Mouse (Mus musculus) hindbrain, embryonic 10.5 days (tissue): Measurements from ENCODE around the gene Sdhaf1. TPM values are rescaled to one million over a fixed set of nuclear protein-coding genes. Genes with fewer than 3 reads are reported as not detected.

Source experiments
- DNase-seq: peaks from one replicate; pipeline ENCODE4 v3.0.0-alpha.2; 2017; ENCODE audit warnings: low spot score
- H3K27ac ChIP-seq: fragments of 300-500 bp; sonication (generic); 2 replicates; pipeline ENCODE4 v1.5.1; 2016; ENCODE audit warnings: mild to moderate bottlenecking, moderate library complexity
- H3K27me3 ChIP-seq: fragments of 300-500 bp; sonication (generic); 2 replicates; pipeline ENCODE4 v1.6.1; 2016; ENCODE audit warnings: mild to moderate bottlenecking; ENCODE audit not compliant: poor library complexity, insufficient read depth, severe bottlenecking
- H3K36me3 ChIP-seq: fragments of 300-500 bp; sonication (generic); 2 replicates; pipeline ENCODE4 v1.6.1; 2016; ENCODE audit warnings: mild to moderate bottlenecking, moderate library complexity
- H3K4me1 ChIP-seq: fragments of 300-500 bp; sonication (generic); replicated peaks from 2 replicates; pipeline ENCODE4 v1.6.1; 2016; ENCODE audit warnings: mild to moderate bottlenecking
- H3K4me3 ChIP-seq: fragments of 300-500 bp; sonication (generic); 2 replicates; pipeline ENCODE4 v1.5.1; 2016; ENCODE audit warnings: mild to moderate bottlenecking, moderate library complexity
- H3K9me3 ChIP-seq: fragments of 300-500 bp; sonication (generic); 2 replicates; pipeline ENCODE4 v1.6.1; 2016; ENCODE audit warnings: mild to moderate bottlenecking, moderate library complexity
- WGBS: fragments of 180-500 bp; shearing (Covaris S2); methylation state at CpG from one replicate; pipeline ENCODE4 v1.1.7; 2016; 5-methylcytosine and 5-hydroxymethylcytosine counted together
- polyA plus RNA-seq: library from polyadenylated mRNA; unstranded; fragments of >200 nt; fragmentation: Nextera tagmentation; extraction: Ambion mirVana; gene quantifications from 2 replicates; pipeline ENCODE4 v1.2.1, GENCODE M21; 2016

The Sdhaf1 gene
- polyA plus RNA-seq, 1 experiment from 2014 or later: 23.1 TPM

DNA sequence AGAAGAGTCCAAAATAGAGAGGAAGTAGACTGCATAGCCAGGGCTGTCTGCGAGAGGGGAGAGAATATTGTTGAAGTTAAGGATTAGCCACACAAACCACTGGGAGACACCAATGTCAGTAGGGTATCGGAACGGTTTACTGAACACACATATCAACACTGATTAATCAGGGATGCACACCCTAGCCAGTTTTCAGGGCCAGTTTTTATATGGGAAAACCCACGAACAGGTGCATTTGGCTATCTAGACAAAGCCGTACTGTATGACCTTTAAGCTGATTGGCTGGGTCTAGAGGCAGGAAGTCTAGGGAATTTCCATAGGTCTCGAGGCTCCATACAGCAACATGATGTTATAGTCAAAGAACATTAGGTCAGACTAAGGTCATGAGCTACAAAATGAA is 830 bp downstream of the Sdhaf1 start:
- Histone ChIP-seq H3K27me3 (peaks cover 6% of the 10 kb centered on the region; the same call in 1 of the 2 replicates), H3K36me3 (0 out of 2 replicates have a peak, but pooled peaks cover 2% of the 10 kb centered on the region), H3K9me3 (0 out of 2 replicates have a peak, but pooled peaks cover 4% of the 10 kb centered on the region), H3K4me3 (peak overlapping the region; percentile 88), H3K4me1 (peaks cover 22% of the 10 kb centered on the region), H3K27ac (peak overlapping the region; percentile 92)
- 34% methylated on average over 6 of the region's 6 CpGs for WGBS
- no peak for DNase-seq

DNA sequence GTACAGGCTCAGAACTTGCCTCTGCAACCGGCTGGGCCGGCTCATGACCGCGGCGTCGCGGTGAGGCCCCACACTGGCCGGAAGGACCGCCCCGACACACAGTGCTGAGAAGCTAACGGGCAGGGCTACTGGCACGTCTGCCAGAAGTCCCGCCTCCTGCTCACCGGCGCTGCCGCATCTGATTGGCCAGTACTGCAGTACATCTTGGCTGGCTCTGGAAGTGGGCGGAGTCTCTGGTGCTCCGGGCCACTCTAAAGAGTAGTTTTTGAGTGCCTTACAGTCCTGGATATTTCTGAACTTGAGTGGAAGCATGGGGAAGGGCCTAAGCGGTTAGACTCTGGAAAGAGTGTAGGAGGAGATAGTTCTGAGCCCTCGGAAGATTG is 1.4 kb downstream of the Sdhaf1 start:
- H3K27me3 ChIP-seq: peaks cover 4% of the 10 kb centered on the region; the same call in 1 of the 2 replicates
- H3K36me3 ChIP-seq: peaks cover 4% of the 10 kb centered on the region; the same call in 1 of the 2 replicates
- peaks cover 22% of the 10 kb centered on the region for H3K4me1 ChIP-seq
- H3K27ac ChIP-seq: peak overlapping the region; percentile 92
- H3K9me3 ChIP-seq: 0 out of 2 replicates have a peak, but pooled peaks cover 4% of the 10 kb centered on the region
- H3K4me3 ChIP-seq: peak overlapping the region; percentile 88
- DNase-seq: peak; percentile 96
- WGBS: 0% methylated on average over 20 of the region's 20 CpGs

DNA sequence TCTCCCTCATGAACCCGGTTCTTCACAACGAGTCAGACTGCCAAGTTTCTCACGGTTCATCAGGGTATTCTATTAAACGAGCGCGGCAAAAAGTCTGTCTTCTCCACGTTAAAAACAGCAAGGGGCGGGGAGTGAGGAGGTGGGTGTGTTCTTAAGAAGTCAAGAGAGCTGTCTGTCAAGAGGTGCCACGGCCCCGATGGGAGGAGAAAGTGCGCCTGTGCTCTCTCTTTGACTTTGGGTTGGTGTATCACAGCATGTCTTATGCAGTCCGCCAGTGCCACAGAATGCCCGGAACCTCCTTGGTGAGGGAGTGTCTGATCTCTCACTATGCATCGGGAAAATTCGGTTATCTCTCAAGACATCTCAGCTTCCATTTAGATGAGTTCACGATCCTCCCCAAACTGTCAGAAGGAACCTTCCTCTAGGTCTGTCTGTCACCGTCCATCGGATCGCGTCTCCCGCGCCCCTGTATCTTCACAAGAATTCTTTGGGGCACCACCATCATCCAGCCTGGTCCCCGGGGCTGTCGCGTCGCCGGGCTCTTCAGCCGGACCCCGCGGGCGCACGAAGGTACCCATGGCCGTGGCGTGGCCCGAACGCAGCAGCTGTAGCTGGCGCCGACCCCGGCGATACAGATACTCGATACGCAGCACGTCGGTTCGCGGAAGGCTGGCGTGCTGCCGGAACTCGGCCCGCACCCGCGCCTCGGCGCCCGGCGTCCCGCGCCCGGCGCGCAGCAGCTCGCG is 2.0 kb downstream of the Sdhaf1 start, which contains the start of gene E130208F15Rik:
Gene E130208F15Rik, plus strand, starts transcription at position 202 of the 746 bp plus-strand sequence.
- peaks cover 19% of the 10 kb centered on the region for H3K4me1 ChIP-seq
- peaks cover 7% of the 10 kb centered on the region; the same call in 1 of the 2 replicates for H3K36me3 ChIP-seq
- under 1% methylated on average over 63 of the region's 63 CpGs for WGBS
- peak; percentile 58 for DNase-seq
- no peaks in the 10 kb centered on the region for H3K27me3 ChIP-seq
- peak within 1 kb of the TSS; percentile 92 for H3K27ac ChIP-seq
- H3K4me3 ChIP-seq: peak within 1 kb of the TSS; percentile 88
- 0 out of 2 replicates have a peak, but pooled peaks cover 4% of the 10 kb centered on the region for H3K9me3 ChIP-seq

DNA sequence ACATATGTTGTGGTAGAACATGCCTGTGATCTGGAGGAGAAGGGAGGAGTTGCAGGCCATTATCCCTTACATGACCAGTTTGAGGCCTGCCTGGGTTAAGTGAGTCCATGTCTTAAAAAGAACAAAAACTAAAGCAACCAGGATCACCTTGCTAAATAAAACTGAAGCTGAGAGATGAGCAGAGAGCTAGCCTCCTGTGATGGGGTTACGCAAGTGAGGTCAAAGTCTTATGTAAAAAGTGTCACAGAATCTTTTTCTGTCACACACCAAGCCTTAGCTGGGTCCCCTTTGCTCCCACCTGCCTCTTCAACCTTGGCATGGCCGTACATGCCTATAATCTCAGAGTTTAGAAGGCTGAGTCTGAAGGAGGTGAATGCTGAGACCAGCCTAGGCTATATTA is 2.7 kb downstream of the Sdhaf1 start:
- H3K4me3 ChIP-seq: peak overlapping the region; percentile 88
- H3K9me3 ChIP-seq: 0 out of 2 replicates have a peak, but pooled peaks cover 4% of the 10 kb centered on the region
- 83% methylated on average over 2 of the region's 2 CpGs for WGBS
- H3K27me3 ChIP-seq: no peaks in the 10 kb centered on the region
- H3K27ac ChIP-seq: no peak overlapping the region
- no peak for DNase-seq
- peaks cover 19% of the 10 kb centered on the region for H3K4me1 ChIP-seq
- peaks cover 10% of the 10 kb centered on the region; the same call in 1 of the 2 replicates for H3K36me3 ChIP-seq

DNA sequence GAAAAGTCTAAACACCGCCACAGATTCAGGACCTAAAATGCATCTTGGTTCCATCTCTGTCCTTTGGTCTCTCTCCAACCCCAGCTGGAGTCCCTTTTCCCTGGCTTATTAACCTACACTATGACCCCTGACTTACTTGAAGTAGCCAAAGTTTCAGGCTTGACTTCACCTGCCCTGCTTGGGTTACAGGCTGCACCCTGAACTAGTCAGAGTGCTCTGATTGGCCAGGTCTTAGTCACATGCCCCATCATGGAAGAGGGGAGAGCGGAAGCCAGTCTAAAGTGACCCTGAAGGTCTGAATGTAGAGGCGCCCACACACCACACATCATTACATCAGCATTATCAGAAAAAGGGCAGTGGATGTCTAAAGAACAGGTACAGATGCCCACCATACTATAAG is 5.6 kb downstream of the Sdhaf1 start:
- peaks cover 38% of the 10 kb centered on the region for H3K4me1 ChIP-seq

DNA sequence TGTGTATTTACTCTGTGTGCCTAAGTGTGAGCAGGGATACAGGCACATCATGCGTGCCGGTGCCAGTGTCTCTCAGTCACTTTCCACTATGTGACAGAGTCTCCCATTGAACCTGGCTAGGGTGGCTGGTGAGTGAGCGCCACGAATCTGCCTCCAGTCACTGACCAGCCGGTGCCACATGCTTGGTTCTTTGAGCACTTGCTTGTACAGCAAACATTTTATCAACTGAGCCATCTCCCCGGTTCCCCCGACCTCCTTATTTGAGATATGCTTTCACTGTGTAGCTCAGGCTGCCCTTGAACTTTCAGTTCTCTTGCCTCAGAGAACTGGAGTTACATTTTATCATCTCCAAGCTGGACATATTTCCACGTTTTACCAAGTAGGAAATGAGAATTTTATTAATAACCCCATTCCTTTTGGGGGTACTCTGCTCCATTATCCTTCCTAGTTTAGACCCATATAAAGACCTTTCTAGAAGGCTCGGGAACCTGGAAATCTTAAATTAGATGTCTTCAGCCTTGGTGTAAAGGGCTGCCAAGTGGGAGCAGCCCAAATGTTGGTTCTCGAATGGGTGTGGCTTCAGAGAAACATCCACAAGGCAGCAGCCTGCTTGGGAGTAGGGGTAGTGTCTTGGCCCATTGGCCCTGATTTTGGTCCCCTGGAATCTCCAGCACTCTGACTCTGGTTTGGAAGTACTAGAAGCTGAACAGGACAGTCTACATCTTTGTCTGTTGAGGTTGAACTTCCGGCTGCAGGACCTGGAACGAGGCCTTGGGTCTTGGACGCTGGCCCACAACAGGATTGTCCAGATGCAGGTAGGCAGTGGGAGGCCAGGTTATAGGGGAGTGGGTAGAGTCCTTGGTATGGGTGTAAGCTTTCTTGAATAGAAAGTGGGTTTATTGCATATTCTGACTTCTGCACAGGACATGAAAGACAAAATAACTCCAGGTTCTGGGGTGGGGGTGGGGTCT is 7.9 kb downstream of the Sdhaf1 start:
- no peaks in the 10 kb centered on the region; the same call in 1 of the 2 replicates for H3K27me3 ChIP-seq
- DNase-seq: no peak
- peak overlapping the region; percentile 79 for H3K27ac ChIP-seq
- no peaks in the 10 kb centered on the region for H3K9me3 ChIP-seq
- WGBS: 83% methylated on average over 13 of the region's 13 CpGs
- peaks cover 22% of the 10 kb centered on the region for H3K4me1 ChIP-seq
- peaks cover 36% of the 10 kb centered on the region for H3K36me3 ChIP-seq
- peak overlapping the region; percentile 43 for H3K4me3 ChIP-seq

More for the DNA sequence above, 5.6 kb downstream of the Sdhaf1 start:
- Histone ChIP-seq H3K27ac (no peak overlapping the region), H3K9me3 (no peaks in the 10 kb centered on the region), H3K27me3 (no peaks in the 10 kb centered on the region; the same call in 1 of the 2 replicates), H3K4me3 (no peak overlapping the region), H3K36me3 (peaks cover 16% of the 10 kb centered on the region)
- WGBS: 83% methylated on average over 3 of the region's 3 CpGs
- DNase-seq: no peak

DNA sequence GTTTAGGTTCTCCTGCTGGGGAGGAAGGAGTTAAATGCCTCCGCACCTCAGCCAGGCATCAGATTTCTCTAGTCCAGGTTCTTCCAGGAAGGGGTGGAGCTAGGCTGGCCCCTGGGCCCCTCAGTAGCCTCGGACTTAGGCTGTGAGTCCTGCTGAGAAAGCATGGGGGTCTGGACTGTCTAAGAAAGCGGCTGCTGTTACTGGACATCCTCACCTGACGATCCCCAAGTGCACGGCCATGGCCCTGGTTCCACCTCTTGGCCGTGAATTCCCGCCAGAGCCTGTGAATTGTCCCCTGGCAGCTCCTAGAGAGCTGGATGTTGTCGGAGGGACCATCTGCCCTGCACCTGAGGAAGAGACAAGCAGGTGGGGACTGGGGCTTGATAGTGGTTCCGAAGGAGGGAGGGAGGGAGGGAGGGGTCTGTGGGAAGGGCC is 9.0 kb downstream of the Sdhaf1 start, which contains the start of gene Syne4:
Gene Syne4, plus strand, starts transcription at position 87 of the 435 bp plus-strand sequence.
- no peaks in the 10 kb centered on the region; the same call in 1 of the 2 replicates for H3K27me3 ChIP-seq
- H3K27ac ChIP-seq: peak within 1 kb of the TSS; percentile 79
- peak; percentile 53 for DNase-seq
- peaks cover 43% of the 10 kb centered on the region for H3K36me3 ChIP-seq
- peak within 1 kb of the TSS; percentile 43 for H3K4me3 ChIP-seq
- 2% methylated on average over 9 of the region's 9 CpGs for WGBS
- no peaks in the 10 kb centered on the region for H3K9me3 ChIP-seq
- peaks cover 22% of the 10 kb centered on the region for H3K4me1 ChIP-seq

DNA sequence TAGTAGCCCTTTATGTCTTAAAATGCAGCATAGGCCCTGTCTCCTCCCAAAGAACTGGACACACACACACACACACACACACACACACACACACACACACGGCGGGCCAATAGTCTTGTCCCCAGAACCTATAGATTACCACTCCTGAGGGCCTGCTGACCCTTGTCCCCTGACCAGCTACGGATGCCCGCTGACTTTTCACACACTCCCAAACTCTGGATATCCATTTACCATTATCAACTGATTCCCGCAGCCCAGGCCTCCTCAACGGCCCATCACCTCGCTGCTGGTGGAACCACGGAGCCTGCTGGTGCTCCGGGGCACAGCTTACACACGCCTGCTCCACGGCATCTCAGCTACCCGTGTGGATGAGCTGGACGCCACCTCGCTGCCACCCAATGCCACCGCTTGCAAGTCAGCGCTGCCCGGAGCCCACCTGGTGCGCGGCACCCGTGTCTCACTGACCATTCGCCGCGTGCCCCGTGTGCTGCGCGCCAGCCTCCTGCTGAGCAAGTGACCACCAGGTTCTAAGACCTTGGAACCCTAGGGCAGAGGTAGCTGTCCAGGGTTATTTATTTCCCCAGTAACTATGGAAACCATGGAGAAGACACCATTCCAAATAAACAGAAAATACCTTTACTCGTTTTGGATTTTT is 9.9 kb downstream of the Sdhaf1 start:
- Histone ChIP-seq H3K4me3 (no peak overlapping the region), H3K4me1 (peaks cover 30% of the 10 kb centered on the region), H3K27ac (no peak overlapping the region), H3K36me3 (peaks cover 41% of the 10 kb centered on the region), H3K27me3 (no peaks in the 10 kb centered on the region; the same call in 1 of the 2 replicates), H3K9me3 (no peaks in the 10 kb centered on the region)
- WGBS: 53% methylated on average over 27 of the region's 27 CpGs
- DNase-seq: no peak

DNA sequence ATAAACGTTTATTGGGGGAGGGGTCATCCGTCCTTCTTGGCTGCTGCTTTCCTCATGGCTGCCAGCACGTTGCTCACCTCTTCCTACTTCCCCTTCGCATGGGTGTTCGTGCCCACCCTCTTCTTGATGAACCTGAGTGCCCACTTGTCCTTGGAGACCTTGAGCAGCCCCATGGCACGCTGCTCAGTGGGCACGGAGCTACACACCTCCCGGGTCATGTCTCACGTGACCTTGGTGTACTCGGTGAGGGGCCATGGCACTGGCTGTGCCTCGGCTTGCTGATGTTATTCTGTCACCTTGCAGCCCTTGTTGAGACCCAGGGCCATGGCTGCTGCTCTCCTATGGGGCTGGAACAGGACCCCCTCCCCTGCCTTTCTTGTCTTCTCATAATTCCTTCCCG is 13.6 kb downstream of the Sdhaf1 start:
- Histone ChIP-seq H3K4me3 (no peak overlapping the region; the same call in 1 of the 2 replicates), H3K36me3 (peaks cover 55% of the 10 kb centered on the region), H3K4me1 (peaks cover 38% of the 10 kb centered on the region), H3K27me3 (no peaks in the 10 kb centered on the region; the same call in 1 of the 2 replicates), H3K27ac (no peak overlapping the region), H3K9me3 (no peaks in the 10 kb centered on the region)
- 91% methylated on average over 12 of the region's 12 CpGs for WGBS
- no peak for DNase-seq

DNA sequence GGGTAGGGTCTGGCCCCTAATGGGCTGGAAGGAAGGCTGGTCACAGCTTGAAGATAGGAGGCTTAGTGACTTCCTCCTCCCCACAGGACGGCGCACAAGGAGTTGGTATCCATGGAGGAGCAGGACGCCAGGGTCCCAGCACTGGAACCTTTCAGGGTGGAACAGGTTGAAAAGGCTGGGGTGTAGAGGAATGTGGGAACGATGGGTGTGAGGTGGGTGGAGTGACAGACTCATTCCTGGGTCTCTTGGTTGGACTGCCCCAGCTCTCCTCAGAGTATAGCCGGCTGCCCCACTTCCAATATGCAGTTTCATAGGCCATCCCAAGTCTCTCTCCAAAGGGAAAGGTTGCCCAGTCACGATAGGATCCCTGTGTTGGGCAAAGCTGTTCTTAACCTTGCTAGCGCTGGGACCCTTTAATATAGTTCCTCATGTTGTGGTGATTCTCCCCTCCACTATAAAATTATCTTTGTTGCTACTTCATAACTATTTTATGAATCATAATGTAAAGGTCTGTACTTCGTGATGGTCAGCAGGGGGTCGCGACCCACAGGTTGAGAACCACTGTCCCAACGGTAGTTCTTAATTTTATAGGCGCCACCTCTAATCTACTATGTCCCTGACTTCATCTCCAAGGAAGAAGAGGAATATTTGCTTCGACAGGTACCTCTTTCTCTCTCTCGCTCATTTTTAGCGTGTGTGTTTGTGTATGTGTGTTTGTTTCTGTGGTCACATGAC is 14.1 kb downstream of the Sdhaf1 start:
- 65% methylated on average over 15 of the region's 15 CpGs for WGBS
- no peaks in the 10 kb centered on the region for H3K9me3 ChIP-seq
- peaks cover 59% of the 10 kb centered on the region for H3K36me3 ChIP-seq
- DNase-seq: no peak
- peak overlapping the region; percentile 80 for H3K4me3 ChIP-seq
- H3K27ac ChIP-seq: peak overlapping the region; percentile 81; the same call in 1 of the 2 replicates
- peaks cover 32% of the 10 kb centered on the region for H3K4me1 ChIP-seq
- no peaks in the 10 kb centered on the region for H3K27me3 ChIP-seq
